Mouse (Mus musculus): ENCODE data around the gene Rtkn2.

Gene Rtkn2

GRCm38 (mm10) chr10:67979401-67980157, at the start of gene Rtkn2:
TSS of gene Rtkn2 (plus strand) at chr10:67979570.
- DNase-seq (ENCODE audit: low read depth, low spot score) = peak; percentile 80

DNA sequence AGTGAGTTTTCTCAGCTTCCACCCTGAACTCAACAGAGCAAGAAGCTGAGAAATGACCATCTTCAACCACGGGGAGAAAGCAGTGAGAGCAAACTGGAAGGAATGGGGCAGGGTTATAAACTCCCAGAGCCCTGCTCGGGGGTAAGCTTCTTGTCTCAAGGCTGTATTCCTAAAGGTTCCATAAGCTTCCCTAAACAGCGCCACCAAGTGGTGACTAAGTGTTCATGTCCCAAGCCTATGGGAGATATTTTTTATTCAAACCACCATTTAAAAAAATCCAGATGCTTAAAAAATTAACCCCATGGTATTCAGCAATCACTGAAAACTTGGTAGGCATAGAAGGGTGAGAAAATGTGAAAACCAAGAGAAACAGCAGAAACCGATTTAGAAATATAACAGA, 48.0 kb upstream of the Rtkn2 start:
- DNase-seq (ENCODE audit: low read depth, low spot score) = no peak

DNA sequence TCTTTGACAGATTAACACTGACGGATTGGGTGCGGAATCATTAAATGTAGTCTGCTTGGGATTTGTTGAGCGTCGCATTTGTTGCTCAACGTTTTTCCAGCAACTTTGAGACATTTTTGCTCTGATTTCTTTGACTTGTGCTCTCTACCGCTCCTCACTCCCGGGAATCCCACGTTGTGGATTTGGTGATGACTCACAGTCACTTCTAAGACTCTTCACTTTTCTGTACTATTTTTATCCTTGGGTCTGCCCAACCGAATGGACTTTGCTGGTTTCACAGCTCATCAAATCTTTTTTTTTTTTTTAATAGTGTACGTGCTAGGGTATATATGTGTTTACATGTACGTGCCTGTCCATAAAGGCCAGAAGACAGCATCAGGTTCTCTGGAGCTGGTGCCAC, 46.6 kb upstream of the Rtkn2 start:
- DNase-seq (ENCODE audit: low read depth, low spot score) = no peak

DNA sequence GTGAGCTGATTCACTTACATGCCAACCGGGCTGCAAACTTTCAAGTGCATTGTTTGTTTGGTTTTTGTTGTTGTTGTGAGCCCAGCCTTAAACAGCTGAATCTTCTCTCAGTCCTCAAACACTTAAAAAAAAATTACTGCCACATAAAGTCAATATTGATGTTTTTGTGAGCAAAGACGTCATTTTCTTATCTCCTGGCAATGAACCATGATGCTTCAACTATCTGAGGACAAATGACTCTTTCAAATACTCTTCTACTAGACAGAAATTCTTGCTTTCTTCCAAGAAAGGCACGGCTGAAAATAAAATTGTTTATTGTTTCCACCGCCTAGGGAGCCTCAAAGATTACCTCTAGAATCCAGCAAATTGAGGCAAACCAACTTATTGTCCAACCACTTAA, 42.4 kb upstream of the Rtkn2 start:
- no peak for DNase-seq (ENCODE audit: low read depth, low spot score)

- DNase-seq (ENCODE audit: low read depth, low spot score) = no peak
These were observed 41.6 kb upstream of the Rtkn2 start for GRCm38 (mm10) chr10:67937775-67938174.

- no peak for DNase-seq (ENCODE audit: low read depth, low spot score)
These were observed 39.8 kb upstream of the Rtkn2 start for GRCm38 (mm10) chr10:67939546-67939945.

- no peak for DNase-seq (ENCODE audit: low read depth, low spot score)
These were observed 35.9 kb upstream of the Rtkn2 start for GRCm38 (mm10) chr10:67943513-67943912.

DNA sequence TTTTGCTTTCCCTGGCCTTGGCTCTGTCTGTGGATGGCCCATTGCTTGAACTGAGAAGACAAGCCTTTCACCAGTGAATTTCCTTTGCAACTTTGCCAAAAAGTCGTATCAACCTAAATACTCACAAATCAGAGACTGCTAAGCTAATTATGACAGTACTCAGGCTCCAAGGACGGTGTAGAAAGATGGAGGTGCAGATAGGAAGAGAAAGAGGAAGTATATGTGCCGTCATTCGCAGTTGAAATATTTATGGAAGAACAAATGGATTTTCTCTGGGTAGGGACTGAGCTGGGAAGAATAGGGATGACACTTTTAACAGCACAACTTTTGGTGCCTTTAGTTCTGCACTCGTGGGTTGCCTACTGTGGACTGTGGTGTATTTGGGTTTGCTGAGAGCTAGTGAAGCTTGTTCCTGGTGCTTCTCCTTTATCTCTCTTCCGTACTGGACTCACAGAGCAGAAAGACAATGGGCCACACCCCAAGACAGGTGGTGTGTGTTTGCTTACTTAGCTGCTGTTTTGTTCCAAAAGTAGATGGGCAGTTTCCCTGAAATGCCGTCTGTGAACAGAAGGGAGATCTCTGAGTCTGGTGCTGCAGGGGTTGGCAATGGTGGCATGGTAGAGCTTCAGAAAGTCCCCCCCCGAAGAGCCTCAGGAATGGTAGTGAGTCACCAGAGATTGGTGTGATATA, 29.2 kb upstream of the Rtkn2 start:
- DNase-seq (ENCODE audit: low read depth, low spot score) = no peak

DNA sequence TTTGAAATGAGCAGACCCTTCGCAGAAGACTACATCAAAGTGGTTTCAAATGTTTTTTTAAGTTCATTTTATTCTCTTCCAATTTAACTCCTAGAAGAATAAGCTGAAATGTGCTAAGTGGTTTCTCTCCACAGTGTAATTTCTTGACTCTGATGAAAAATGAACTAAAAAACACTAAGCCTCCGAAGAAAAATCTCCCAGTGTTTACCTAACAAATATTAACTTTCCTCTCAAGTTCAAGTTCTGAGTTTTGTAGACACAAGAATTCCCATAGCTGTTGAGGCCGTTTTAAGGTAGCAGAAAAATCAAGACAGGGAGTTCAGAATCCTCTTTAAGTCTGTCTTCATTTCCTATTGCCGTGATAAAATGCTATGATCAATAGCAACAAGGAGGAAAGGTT, 27.7 kb upstream of the Rtkn2 start:
- no peak for DNase-seq (ENCODE audit: low read depth, low spot score)

DNA sequence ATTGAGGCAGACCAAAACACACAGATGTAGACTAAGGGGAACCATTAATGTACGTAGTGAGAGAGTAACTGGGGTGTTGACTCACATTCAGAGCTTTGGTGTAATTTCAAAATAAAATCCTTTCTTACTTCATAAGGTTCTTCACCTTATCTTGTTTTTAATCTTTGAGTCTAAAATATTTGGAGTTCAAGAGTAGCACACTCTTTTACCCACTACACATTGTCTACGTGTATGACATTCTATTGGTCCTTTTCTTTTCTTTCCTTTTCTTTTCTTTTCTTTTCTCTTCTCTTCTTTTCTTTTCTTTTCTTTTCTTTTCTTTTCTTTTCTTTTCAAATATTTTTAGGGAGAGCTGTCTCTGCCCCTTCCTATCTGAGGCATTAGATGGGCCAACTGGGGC, 23.4 kb upstream of the Rtkn2 start:
- DNase-seq (ENCODE audit: low read depth, low spot score) = no peak

GRCm38 (mm10) chr10:67959982-67960381, 19.4 kb upstream of the Rtkn2 start:
- DNase-seq (ENCODE audit: low read depth, low spot score) = no peak

- DNase-seq (ENCODE audit: low read depth, low spot score) = no peak
These were observed 16.9 kb upstream of the Rtkn2 start for GRCm38 (mm10) chr10:67962496-67962895.

DNA sequence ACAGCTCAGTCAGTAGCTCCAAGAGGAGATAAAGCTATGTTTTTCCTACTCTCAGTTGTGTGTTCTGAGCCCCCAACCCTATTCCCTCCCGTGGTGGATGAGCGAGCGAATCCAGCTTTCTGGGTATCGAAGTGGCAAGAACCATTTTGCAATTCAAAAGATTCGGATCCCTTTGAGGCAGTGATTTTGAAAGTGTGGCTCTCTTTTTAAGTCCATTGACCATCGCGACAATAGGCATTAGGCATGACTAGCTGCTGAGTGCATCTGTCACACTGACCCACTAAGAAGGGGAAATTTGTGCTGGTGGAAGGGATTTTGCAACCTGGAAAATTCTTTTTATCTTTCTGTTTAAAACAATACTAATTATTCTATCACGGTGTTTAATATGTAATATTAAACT, 15.3 kb upstream of the Rtkn2 start:
- DNase-seq (ENCODE audit: low read depth, low spot score) = no peak

- no peak for DNase-seq (ENCODE audit: low read depth, low spot score)
These were observed 14.0 kb upstream of the Rtkn2 start for GRCm38 (mm10) chr10:67965251-67965986.

- no peak for DNase-seq (ENCODE audit: low read depth, low spot score)
These were observed 13.3 kb upstream of the Rtkn2 start for GRCm38 (mm10) chr10:67966102-67966501.

DNA sequence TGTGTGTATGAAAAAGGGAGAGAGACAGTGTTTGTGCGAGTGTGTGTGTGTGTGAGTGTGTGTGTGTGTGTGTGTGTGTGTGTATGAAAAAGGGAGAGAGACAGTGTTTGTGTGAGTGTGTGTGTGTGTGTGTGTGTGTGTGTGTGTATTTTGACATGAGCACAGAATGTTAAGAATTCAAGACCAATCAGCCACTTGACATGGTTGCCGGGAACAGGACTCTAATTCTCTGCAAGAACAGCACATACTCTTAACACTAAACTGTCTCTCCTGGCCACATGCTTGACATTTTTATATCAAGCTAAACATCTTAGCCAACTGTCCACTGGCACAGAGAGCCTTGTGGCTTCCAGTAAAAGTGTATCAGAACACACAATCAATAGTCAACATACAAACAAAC, 12.4 kb upstream of the Rtkn2 start:
- DNase-seq (ENCODE audit: low read depth, low spot score) = no peak

DNA sequence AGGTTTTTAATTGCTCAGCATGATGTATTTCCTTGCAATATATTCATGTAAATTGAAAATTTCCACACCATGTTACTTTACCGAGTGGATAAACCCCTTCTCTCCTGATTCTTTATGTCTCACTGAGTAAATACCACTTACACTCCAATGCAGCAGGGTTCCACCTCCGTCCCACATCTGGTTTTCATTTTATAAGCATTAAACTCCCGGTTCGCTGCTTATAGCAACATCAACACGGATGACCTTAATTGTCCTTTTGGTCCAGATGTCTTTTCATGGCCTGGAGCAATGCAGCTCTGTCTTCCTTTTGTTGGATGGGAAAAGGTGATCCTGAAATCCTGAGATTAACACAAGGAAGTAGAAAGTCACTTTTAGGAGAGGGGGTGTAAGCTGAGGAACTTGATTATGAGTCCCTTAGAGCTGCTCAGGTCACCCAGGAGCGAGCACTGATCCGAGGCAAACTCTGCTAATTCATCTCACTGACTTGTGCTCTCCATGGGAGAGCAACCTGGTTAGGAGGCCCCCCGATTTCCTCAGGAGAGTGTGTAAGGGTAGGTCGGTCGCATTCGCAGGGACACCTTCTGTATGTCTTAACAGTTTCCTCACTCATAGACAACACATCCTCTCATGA, 8.1 kb upstream of the Rtkn2 start:
- no peak for DNase-seq (ENCODE audit: low read depth, low spot score)

DNA sequence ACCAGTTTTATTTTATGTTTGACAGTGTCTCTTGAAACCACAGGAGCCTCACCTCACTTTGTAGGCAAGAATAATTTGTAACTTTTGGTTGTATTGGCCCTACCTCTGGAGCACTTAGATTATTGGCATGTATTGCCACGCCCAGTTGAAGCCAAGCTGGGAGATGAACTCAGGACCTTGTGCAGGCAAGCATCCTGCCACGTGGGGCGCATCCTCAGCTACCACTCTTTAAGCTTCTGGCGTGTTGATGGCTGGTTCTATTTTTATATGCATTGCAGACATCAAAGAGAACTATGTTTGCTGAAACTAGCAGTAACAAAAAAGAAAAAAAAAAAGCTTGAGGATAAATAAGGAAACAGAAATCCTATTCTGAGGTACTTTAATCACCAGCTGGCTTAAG, 2.1 kb upstream of the Rtkn2 start:
- no peak for DNase-seq (ENCODE audit: low read depth, low spot score)

- DNase-seq (ENCODE audit: low read depth, low spot score) = no peak
These were observed 4.4 kb downstream of the Rtkn2 start for GRCm38 (mm10) chr10:67983776-67984175.

DNA sequence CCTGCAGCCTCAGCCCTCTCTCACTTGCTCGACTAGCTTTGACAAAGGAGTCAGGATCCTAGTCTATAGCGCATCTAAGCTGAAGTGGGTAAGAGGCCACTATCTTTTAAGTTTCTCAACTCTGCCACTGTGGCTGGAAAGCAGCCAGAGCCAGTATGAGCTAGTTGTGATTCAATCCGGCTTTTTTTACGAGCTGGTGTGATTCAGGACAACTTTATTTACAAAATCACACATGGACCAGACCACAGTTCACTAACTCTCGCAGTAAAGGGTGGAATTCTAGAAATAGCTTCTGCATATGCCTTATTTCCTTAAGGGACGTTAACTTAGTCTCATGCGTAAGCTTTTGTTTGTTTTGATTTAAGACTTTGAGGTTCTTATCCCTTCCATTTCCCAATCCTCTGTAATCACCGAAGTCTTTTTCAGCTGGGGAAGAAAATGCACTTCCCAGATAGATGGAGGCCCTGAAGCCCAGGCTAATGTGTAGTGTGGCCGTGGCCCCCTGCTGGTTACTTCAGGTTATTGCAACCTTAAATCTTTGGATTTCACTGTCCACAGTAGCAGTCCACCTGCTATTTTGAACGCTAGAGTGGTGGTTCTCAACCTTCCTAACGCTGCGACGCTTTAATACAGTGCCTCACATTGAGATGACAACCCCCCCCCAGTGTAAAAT, 5.0 kb downstream of the Rtkn2 start:
- DNase-seq (ENCODE audit: low read depth, low spot score) = no peak

- DNase-seq (ENCODE audit: low read depth, low spot score) = no peak
These were observed 5.7 kb downstream of the Rtkn2 start for GRCm38 (mm10) chr10:67985100-67985499.

DNA sequence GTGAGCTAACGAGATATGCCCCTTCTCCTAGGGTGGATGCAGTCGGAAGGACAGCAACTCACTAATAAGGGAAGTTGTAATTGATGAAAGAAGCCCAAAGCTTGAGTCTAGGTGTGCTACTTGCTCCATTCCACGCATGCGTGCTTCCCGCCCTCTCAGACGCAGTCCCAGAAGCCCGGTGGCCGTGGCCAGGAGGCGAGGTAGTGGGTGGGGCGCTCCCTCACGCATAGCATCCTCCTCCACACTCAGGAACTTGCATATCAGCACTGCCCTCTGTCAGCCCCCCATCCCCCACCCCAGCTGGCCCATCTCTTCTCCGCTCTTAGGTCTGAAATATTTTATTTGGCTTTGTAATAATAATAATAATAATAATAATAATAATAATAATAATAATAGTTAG, 16.0 kb downstream of the Rtkn2 start:
- no peak for DNase-seq (ENCODE audit: low read depth, low spot score)

Data from telencephalon, adult 2 months (tissue).